Mouse (Mus musculus) lung, embryonic 15.5 days (tissue): ENCODE measurements around the gene 4930442H23Rik. TPM values are rescaled to one million over a fixed set of nuclear protein-coding genes. Genes with fewer than 3 reads are reported as not detected.
"Not testable (repeated sequence)": the region's sequence is repeated elsewhere in the genome, so short reads cannot be mapped to it uniquely, and the experiment has no call there.

Experiments
- ATAC-seq: fragments of 200-750 bp; cut with Nextera tagmentation; 2 replicates; pipeline ENCODE4 v1.8.0; 2017; ENCODE audit warnings: moderate number of reproducible peaks, borderline replicate concordance; ENCODE audit not compliant: low FRiP score, low TSS enrichment; ENCODE audit errors: extremely low read depth
- H3K27ac ChIP-seq: fragments of 300-500 bp; sonication (generic); 2 replicates; pipeline ENCODE4 v1.5.1; 2015; ENCODE audit warnings: moderate library complexity, mild to moderate bottlenecking, inconsistent platforms
- H3K27me3 ChIP-seq: fragments of 300-500 bp; sonication (generic); 2 replicates; pipeline ENCODE4 v1.6.1; 2015; ENCODE audit warnings: inconsistent platforms
- H3K36me3 ChIP-seq: fragments of 300-500 bp; sonication (generic); 2 replicates; pipeline ENCODE4 v1.6.1; 2015; ENCODE audit warnings: inconsistent platforms
- H3K4me1 ChIP-seq: fragments of 300-500 bp; sonication (generic); 2 replicates; pipeline ENCODE4 v1.6.1; 2015; ENCODE audit warnings: inconsistent platforms
- H3K4me2 ChIP-seq: fragments of 300-500 bp; sonication (generic); 2 replicates; pipeline ENCODE4 v1.6.1; 2015; ENCODE audit warnings: inconsistent platforms, mild to moderate bottlenecking, moderate library complexity
- H3K4me3 ChIP-seq: fragments of 300-500 bp; sonication (generic); 2 replicates; pipeline ENCODE4 v1.5.1; 2015; ENCODE audit warnings: mild to moderate bottlenecking, inconsistent platforms
- H3K9ac ChIP-seq: fragments of 300-500 bp; sonication (generic); 2 replicates; pipeline ENCODE4 v1.6.1; 2015; ENCODE audit warnings: inconsistent platforms
- H3K9me3 ChIP-seq: fragments of 300-500 bp; sonication (generic); 2 replicates; pipeline ENCODE4 v1.6.1; 2016; ENCODE audit warnings: inconsistent platforms
- WGBS: fragments of 180-500 bp; shearing (Covaris S2); methylation state at CpG from one replicate; pipeline ENCODE4 v1.1.7; 2015; 5-methylcytosine and 5-hydroxymethylcytosine counted together
- polyA plus RNA-seq: library from polyadenylated mRNA; unstranded; fragments of >200 nt; fragmentation: Nextera tagmentation; extraction: Ambion mirVana; gene quantifications from 2 replicates; pipeline ENCODE4 v1.2.1, GENCODE M21; 2015

4930442H23Rik gene
- polyA plus RNA-seq, 1 experiment from 2014 or later, result 0.16 TPM

DNA sequence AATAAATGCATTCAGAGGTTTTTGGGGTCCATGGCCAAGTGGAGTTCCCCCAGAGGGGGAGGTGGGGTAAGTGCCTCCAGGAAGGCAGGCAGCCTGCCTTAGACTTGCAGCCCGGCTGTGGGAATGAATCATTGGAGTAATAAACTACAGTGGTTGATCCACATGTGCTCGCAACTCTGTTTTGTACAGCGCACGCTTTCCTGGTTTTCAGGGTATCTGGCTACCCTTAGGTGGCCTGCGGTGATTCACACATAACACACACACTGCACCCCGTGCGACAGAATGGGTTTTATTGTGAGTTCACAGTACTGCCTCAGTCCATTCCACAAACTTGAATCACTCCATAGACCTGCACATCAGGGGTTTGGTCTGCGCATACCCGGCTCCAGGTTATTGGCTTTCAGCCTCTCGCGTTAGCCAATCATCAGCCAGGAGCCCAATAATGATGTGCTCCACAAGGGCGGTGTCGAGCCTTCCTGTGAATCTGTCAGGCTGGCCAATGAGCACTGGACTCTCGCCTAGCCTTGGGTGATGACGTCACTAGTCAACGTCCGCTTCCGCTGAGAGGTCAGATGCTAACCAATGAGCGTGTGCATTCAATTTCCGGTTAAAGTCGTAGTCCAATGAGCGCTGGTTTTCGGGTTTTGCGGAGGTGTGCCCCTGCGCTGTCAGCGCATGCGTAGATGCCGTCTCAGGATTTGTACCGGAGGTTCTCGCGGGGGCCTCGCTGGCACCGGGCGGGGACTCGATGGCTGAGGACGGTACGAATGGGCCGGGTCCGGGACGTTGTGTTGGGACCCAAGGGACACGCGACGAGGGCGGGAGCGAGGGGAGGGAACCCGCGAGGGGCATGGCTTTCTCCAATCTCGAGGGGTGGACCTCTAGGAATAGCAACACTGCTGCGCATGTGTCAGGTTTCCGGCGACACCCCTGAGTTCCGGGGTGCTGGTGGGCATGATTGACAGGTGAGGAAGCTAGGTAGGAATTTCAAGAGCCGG is 1.0 kb downstream of the 4930442H23Rik start, which contains the start of gene Dapk3:
Gene Dapk3 (plus strand): TSS at position 670 of the 998 bp plus-strand sequence.
- Histone ChIP-seq H3K4me2 (peak within 1 kb of the TSS; percentile 69), H3K9ac (peak within 1 kb of the TSS; percentile 66), H3K36me3 (peaks cover 65% of the 10 kb centered on the region), H3K4me3 (peak within 1 kb of the TSS; percentile 74), H3K27me3 (no peaks in the 10 kb centered on the region), H3K4me1 (peaks cover 46% of the 10 kb centered on the region), H3K9me3 (no peaks in the 10 kb centered on the region), H3K27ac (peak within 1 kb of the TSS; percentile 93)
- WGBS, result 5% methylated on average over 53 of the region's 53 CpGs
- peak; percentile 93 for ATAC-seq

DNA sequence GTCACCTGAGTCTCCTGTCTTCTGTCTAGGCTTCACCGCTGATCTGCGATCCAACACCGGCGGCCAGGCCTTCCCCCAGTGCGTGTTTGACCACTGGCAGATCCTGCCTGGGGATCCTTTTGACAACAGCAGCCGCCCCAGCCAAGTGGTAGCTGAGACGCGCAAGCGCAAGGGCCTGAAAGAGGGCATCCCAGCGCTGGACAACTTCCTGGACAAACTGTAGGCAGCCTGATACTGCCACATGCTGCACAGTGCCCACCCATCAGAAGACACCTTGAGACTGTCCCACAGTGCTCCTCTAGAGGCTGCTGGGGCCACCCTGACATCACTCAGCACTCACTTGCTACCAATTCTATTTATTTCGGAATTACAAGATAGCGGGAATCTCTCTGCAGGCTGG is 1.8 kb downstream of the 4930442H23Rik start:
- H3K27ac ChIP-seq, result peak overlapping the region; percentile 46; the same call in 1 of the 2 replicates
- not testable (repeated sequence) for H3K9ac ChIP-seq, H3K27me3 ChIP-seq, ATAC-seq, H3K4me3 ChIP-seq, H3K4me2 ChIP-seq, H3K9me3 ChIP-seq
- peaks cover 48% of the 10 kb centered on the region for H3K4me1 ChIP-seq
- peaks cover 64% of the 10 kb centered on the region for H3K36me3 ChIP-seq
- WGBS, result 72% methylated on average over 12 of the region's 12 CpGs

DNA sequence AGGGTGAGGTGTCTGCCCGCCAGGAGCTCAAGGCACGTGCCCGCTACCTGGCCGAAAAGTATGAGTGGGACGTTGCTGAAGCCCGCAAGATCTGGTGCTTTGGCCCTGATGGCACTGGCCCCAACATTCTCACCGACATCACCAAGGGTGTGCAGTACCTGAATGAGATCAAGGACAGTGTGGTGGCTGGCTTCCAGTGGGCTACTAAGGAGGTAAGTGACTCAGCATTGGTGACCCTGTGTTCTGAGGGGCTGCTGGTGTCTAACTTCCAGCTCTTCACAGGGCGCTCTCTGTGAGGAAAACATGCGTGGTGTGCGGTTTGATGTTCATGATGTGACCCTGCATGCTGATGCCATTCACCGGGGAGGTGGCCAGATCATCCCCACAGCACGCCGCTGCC is 2.7 kb downstream of the 4930442H23Rik start:
- no peak overlapping the region for H3K4me2 ChIP-seq
- H3K4me3 ChIP-seq, result no peak overlapping the region
- no peak overlapping the region for H3K9ac ChIP-seq
- 89% methylated on average over 13 of the region's 13 CpGs for WGBS
- H3K36me3 ChIP-seq, result peaks cover 58% of the 10 kb centered on the region
- H3K27me3 ChIP-seq, result no peaks in the 10 kb centered on the region
- no peaks in the 10 kb centered on the region for H3K9me3 ChIP-seq
- no peak overlapping the region for H3K27ac ChIP-seq
- no peak for ATAC-seq
- peaks cover 50% of the 10 kb centered on the region for H3K4me1 ChIP-seq

DNA sequence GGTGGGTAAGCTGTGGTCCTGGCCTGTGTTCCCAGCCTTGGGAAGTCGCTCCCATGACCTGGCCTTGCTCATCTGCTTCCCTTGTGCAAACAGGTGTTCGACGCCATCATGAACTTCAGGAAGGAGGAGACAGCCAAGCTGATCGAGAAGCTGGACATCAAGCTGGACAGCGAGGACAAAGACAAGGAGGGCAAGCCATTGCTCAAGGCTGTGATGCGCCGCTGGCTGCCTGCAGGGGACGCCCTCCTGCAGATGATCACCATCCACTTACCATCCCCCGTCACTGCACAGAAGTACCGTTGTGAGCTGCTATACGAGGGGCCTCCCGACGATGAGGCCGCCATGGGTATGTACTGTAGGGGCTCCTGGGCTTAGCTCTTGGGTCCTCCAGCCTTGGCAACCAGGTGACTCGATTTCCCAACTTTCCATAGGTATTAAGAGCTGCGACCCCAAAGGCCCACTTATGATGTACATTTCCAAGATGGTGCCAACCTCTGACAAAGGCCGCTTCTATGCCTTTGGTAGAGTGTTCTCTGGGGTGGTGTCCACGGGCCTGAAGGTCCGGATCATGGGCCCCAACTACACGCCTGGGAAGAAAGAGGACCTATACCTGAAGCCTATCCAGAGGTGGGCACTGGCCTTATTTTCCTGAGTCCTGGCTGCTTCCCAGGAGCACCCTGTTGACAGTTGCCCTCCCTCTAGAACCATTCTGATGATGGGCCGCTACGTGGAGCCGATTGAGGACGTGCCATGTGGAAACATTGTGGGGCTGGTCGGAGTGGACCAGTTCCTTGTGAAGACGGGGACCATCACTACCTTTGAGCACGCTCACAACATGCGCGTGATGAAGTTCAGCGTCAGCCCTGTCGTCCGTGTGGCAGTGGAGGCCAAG is 4.0 kb downstream of the 4930442H23Rik start:
- H3K4me1 ChIP-seq, result peaks cover 53% of the 10 kb centered on the region
- ATAC-seq, result no peak

DNA sequence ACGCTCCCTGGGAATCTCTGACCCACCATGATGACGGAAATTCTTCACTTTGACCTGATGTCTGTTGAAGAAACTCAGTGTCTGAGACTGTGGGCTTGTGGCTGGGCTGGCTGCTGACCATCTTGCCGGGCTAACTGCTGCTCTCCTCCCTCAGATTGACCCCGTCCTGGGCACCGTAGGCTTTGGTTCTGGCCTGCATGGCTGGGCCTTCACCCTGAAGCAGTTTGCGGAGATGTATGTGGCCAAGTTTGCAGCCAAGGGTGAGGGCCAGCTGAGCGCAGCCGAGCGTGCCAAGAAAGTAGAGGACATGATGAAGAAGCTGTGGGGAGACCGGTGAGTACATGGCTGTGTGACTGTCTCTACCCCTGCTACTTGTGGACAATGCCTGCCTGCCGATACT is 4.7 kb downstream of the 4930442H23Rik start:
- H3K9ac ChIP-seq, result no peak overlapping the region
- H3K36me3 ChIP-seq, result peaks cover 50% of the 10 kb centered on the region

More for the DNA sequence above, 4.0 kb downstream of the 4930442H23Rik start:
- no peak overlapping the region for H3K9ac ChIP-seq
- 83% methylated on average over 32 of the region's 32 CpGs for WGBS
- H3K4me2 ChIP-seq, result no peak overlapping the region
- no peaks in the 10 kb centered on the region for H3K27me3 ChIP-seq
- H3K9me3 ChIP-seq, result no peaks in the 10 kb centered on the region
- peaks cover 50% of the 10 kb centered on the region for H3K36me3 ChIP-seq
- no peak overlapping the region for H3K4me3 ChIP-seq
- H3K27ac ChIP-seq, result no peak overlapping the region

DNA sequence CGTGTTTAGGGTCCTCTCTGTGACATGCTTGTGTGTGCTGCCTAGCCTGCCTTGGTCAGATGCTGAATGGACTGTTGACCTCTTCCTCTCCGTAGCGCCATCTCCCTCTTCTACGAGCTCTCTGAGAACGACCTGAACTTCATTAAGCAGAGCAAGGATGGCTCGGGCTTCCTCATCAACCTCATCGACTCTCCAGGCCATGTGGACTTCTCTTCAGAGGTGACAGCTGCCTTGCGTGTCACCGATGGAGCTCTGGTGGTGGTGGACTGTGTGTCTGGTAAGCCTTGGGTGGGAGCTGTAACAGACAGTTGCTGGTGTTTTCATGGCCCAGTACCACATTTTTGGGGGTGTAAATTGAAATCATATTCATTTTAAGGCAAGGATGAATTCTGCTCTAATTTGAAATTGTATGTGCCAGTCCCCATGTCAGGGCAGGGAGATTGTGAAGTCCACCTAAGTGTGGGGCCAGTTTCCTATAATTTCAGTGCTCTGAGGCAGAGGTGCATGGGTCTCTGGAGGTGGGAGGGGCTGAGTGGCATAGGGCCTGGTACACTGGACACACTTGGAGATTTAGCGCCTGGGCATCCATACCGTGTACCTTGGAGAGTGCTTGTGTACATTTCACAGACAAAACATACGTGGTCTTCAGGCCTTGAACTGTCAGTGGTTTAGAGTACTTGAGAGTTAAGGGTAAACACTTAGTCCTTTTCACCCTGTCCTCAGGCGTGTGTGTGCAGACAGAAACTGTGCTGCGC is 5.5 kb downstream of the 4930442H23Rik start:
- Histone ChIP-seq H3K9ac (peak overlapping the region; percentile 89), H3K9me3 (no peaks in the 10 kb centered on the region), H3K4me1 (peaks cover 54% of the 10 kb centered on the region), H3K36me3 (peaks cover 50% of the 10 kb centered on the region), H3K27ac (no peak overlapping the region), H3K27me3 (no peaks in the 10 kb centered on the region), H3K4me2 (peak overlapping the region; percentile 78), H3K4me3 (peak overlapping the region; percentile 77)
- no peak for ATAC-seq
- WGBS, result 51% methylated on average over 14 of the region's 14 CpGs

More for the DNA sequence above, 4.7 kb downstream of the 4930442H23Rik start:
- Histone ChIP-seq H3K4me1 (peaks cover 53% of the 10 kb centered on the region), H3K4me2 (no peak overlapping the region), H3K27me3 (no peaks in the 10 kb centered on the region), H3K9me3 (no peaks in the 10 kb centered on the region), H3K27ac (no peak overlapping the region), H3K4me3 (no peak overlapping the region)
- ATAC-seq, result no peak
- WGBS, result 89% methylated on average over 11 of the region's 11 CpGs

DNA sequence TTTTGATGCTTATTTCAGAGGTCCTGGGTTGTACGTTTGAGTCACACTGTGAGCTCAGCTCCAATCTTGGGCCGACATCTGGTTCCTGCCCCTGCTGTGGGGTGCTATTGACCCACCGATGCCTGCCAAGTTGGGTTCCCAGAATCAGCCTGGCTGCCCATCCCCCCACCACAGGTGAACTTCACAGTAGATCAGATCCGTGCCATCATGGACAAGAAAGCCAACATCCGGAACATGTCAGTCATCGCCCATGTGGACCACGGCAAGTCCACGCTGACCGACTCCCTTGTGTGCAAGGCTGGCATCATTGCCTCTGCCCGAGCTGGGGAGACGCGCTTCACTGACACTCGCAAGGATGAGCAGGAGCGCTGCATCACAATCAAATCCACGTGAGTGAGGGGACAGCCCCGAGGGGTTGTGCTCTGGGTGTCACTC is 6.1 kb downstream of the 4930442H23Rik start:
- H3K4me2 ChIP-seq, result peak overlapping the region; percentile 78
- 6% methylated on average over 16 of the region's 16 CpGs for WGBS
- H3K4me1 ChIP-seq, result peaks cover 57% of the 10 kb centered on the region
- no peaks in the 10 kb centered on the region for H3K27me3 ChIP-seq
- peak overlapping the region; percentile 77 for H3K4me3 ChIP-seq
- peak overlapping the region; percentile 89 for H3K9ac ChIP-seq
- H3K27ac ChIP-seq, result peak overlapping the region; percentile 69; the same call in 1 of the 2 replicates
- H3K36me3 ChIP-seq, result peaks cover 50% of the 10 kb centered on the region
- no peak for ATAC-seq
- no peaks in the 10 kb centered on the region for H3K9me3 ChIP-seq

DNA sequence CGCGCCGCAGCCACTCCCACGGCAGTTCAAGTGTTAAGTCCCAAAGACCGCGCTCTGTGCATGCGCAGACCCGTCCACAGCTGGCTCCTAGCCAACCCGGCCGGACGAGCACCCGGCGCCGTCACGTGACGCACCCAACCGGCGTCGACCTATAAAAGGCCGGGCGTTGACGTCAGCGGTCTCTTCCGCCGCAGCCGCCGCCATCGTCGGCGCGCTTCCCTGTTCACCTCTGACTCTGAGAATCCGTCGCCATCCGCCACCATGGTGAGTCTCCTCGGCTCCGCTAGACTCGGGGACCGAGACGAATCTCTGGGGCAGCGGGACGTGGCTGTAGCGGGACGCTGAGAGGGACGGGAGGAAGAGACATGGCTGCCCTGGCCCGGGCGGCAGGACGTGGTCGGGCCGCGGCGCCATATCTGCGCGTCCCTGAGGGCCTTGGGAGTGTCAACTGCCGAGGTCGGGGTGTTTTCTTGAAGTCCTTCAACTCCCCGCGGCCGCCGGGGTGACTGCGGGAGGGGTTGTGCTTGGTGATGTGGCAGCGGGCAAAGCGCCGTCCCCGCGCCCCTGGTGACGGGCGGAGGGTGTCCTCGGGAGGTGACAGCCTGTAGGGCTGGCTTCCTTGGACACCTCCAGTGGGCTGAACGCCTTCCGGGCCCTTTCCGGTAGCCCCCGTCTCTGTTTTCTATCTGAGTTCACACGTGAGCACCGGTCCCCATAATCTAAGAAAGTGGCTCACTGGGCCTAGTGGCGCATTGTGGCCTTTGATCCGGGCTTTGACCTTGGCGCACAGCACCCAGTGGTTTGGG is 7.0 kb downstream of the 4930442H23Rik start, which contains the start of gene Eef2:
Gene Eef2 (plus strand): TSS at position 166 of the 806 bp plus-strand sequence.
- Histone ChIP-seq H3K4me3 (peak within 1 kb of the TSS; percentile 77), H3K9ac (peak within 1 kb of the TSS; percentile 89), H3K27ac (peak within 1 kb of the TSS; percentile 87), H3K36me3 (peaks cover 43% of the 10 kb centered on the region), H3K4me2 (peak within 1 kb of the TSS; percentile 78), H3K27me3 (no peaks in the 10 kb centered on the region), H3K4me1 (peaks cover 53% of the 10 kb centered on the region), H3K9me3 (no peaks in the 10 kb centered on the region)
- under 1% methylated on average over 77 of the region's 77 CpGs for WGBS
- ATAC-seq, result peak; percentile 86

DNA sequence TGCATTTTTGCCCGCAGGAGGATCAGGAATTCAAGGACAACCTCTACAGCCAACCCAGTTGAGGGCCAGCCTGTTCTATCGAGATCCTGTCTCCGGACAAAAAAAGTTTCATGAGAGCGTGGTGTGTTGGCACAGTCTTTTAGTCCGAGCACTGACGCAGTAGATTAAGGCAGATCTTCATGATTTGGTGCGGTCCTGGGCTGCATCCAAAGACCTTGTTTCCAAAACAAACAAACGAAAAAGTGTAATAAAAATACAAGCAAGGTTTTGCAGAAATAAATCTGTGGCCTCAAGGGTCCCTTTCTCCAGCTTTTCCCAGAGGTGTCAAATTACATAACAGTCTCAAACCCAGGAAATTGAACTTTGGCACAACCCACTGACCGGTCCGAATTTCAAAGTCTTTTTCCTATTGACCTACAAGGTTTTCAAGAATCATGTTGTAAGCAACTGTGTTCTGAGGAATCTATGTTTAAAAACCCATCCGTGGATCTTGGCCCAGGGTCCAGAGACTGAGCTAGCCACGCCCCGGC is 7.6 kb downstream of the 4930442H23Rik start:
- peak overlapping the region; percentile 87 for H3K27ac ChIP-seq
- peaks cover 36% of the 10 kb centered on the region for H3K36me3 ChIP-seq
- peak; percentile 9; the same call in 1 of the 2 replicates for ATAC-seq
- no peaks in the 10 kb centered on the region for H3K9me3 ChIP-seq
- peaks cover 48% of the 10 kb centered on the region for H3K4me1 ChIP-seq
- H3K27me3 ChIP-seq, result no peaks in the 10 kb centered on the region
- H3K4me2 ChIP-seq, result peak overlapping the region; percentile 78
- peak overlapping the region; percentile 31 for H3K9ac ChIP-seq
- H3K4me3 ChIP-seq, result peak overlapping the region; percentile 77
- 2% methylated on average over 13 of the region's 13 CpGs for WGBS

DNA sequence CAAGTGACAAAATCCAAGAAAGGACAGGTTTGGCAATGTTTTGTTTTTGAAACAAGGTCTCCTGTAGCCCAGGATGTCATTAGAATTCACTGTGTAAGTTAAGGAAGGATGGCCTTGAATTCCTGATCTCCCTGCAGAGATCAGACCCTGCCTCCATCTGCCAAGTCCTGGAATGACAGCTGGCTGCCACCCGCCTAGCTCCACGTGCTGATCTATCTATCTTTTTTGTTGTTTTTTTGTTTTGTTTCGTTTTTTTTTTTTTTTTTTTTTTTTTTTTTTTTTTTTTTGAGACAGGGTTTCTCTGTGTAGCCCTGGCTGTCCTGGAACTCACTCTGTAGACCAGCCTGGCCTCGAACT is 8.3 kb downstream of the 4930442H23Rik start:
- H3K27me3 ChIP-seq, H3K9me3 ChIP-seq, ATAC-seq: not testable (repeated sequence)
- Histone ChIP-seq H3K9ac (0 out of 2 replicates have a peak overlapping the region, but pooled peaks have one; percentile 43), H3K4me3 (peak overlapping the region; percentile 34), H3K4me2 (peak overlapping the region; percentile 78), H3K4me1 (peaks cover 47% of the 10 kb centered on the region), H3K27ac (peak overlapping the region; percentile 87), H3K36me3 (peaks cover 29% of the 10 kb centered on the region)
- WGBS, result 12% methylated on average over 3 of the region's 4 CpGs
